Comparison of ENCODE assay signal across 7 mouse cellular contexts in the genomic region with DNA sequence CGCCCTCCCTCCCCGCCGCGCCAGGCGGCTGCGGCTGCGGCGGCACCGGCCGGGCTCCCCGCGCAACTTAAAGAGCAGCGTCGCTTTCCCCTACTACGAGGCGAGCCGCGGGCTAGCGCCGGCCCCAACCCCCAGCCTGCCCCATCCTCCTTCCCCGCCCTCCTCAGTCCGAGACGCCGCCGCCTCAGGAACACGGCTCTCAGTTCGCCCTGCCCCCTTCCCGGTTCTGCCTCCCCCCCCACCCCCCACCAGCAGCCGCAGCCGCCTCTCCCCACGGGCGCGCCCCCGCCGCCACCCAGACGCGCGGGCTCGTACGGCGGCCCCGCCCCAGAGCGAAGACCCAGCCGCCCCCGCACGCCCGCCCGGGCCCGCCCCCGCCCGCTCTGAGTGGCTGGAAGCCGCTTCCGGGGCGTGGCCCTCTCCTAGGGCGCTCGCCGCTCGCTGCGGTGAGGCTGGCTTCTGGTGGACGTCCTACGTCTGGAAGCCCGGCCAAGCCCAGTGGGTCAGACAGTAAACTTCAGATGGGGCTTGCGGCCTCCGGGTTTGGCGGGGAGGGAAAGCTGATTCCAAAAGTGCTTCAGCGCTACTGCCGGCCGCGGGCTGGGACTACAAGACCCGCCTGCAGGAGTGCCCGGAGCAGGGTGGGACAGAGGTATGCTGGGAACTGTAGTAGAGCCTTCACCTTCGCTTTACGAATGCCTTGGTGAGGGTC. TPM values are rescaled to one million over a fixed set of nuclear protein-coding genes. Genes with fewer than 3 reads are reported as not detected.
DNase-seq lines count a peak whose midpoint lies in the region; ATAC-seq lines count a peak whose summit lies in the region.

A gene (minus strand): TSS at position 92 of the 712 bp plus-strand sequence.

- peak; percentile 96 for DNase-seq in adrenal gland, adult 18-20 months (ENCODE audit: low spot score in 2 of 2)
- DNase-seq in embryo, embryonic 11 days: peak; percentile 99
- peak; percentile 93 to 96 for DNase-seq in gastrocnemius, postnatal 36 days
- DNase-seq in left cerebral cortex, postnatal 25 days (ENCODE audit: low spot score in 2 of 2): peak; percentile 96 to 97
- DNase-seq in midbrain, embryonic 10.5 days (ENCODE audit: low spot score): peak; percentile 97
- DNase-seq in right cerebral cortex, postnatal 4 days: peak; percentile 97

- WGBS in intestine, embryonic 15.5 days: 0% methylated on average over 47 of the region's 73 CpGs
- under 1% methylated on average over 59 of the region's 73 CpGs for WGBS in midbrain, embryonic 10.5 days

- peak within 1 kb of the TSS; percentile 95 for H3K9ac ChIP-seq in intestine, embryonic 15.5 days

- peak within 1 kb of the TSS; percentile 98 for H3K27ac ChIP-seq in intestine, embryonic 15.5 days
- H3K27ac ChIP-seq in midbrain, embryonic 10.5 days (replicated peaks): peak within 1 kb of the TSS; percentile 99

- H3K4me2 ChIP-seq in intestine, embryonic 15.5 days (replicated peaks): peak within 1 kb of the TSS; percentile 63

- no peaks in the 10 kb centered on the region for H3K9me3 ChIP-seq in intestine, embryonic 15.5 days
- no peaks in the 10 kb centered on the region for H3K9me3 ChIP-seq in midbrain, embryonic 10.5 days (replicated peaks)

- intact Hi-C loops in gastrocnemius, postnatal 36 days (cut with DNase I): no loop called here
- intact Hi-C loops in left cerebral cortex, postnatal 25 days (cut with DNase I): loop anchor here (2.0 to 10.0 kb wide), 8 partner anchors 21 to 589 kb away; a partner anchor contains a TSS

- H3K36me3 ChIP-seq in intestine, embryonic 15.5 days: no peaks in the 10 kb centered on the region
- H3K36me3 ChIP-seq in midbrain, embryonic 10.5 days: no peaks in the 10 kb centered on the region

- ATAC-seq in intestine, embryonic 15.5 days: peak; percentile 95

- peaks cover 3% of the 10 kb centered on the region; the same call in 1 of the 2 replicates for H3K4me1 ChIP-seq in intestine, embryonic 15.5 days (replicated peaks)
- peaks cover 23% of the 10 kb centered on the region for H3K4me1 ChIP-seq in midbrain, embryonic 10.5 days

- no peaks in the 10 kb centered on the region for H3K27me3 ChIP-seq in intestine, embryonic 15.5 days (replicated peaks)
- no peaks in the 10 kb centered on the region for H3K27me3 ChIP-seq in midbrain, embryonic 10.5 days (ENCODE audit: low read depth, poor library complexity, severe bottlenecking)

- H3K4me3 ChIP-seq in intestine, embryonic 15.5 days (replicated peaks): peak within 1 kb of the TSS; percentile 91
- H3K4me3 ChIP-seq in midbrain, embryonic 10.5 days: peak within 1 kb of the TSS; percentile 96

RNA-seq across cellular contexts. Expression of the gene that starts here (rescaled TPM):
- 10 to 100 TPM; 54.9 to 55.1 TPM for total RNA-seq in adrenal gland, adult 18-20 months (2021)
- 10 to 100 TPM; 11.2 to 11.6 TPM for total RNA-seq in gastrocnemius, postnatal 36 days (2021)
- polyA plus RNA-seq in intestine, embryonic 15.5 days (2015; fragmentation: Nextera tagmentation; extraction: Ambion mirVana): 16.9 and 17.3 TPM in 2 replicates
- total RNA-seq in left cerebral cortex, postnatal 25 days (2021): 10 to 100 TPM; 38.1 to 38.8 TPM
- polyA plus RNA-seq in midbrain, embryonic 10.5 days (2016; fragmentation: Nextera tagmentation; extraction: Ambion mirVana): 22.6 and 25.1 TPM in 2 replicates

Comparison
In these comparisons a context has a peak if more than half of its experiments do, and no peak if none do; other contexts are left out.
1. Peak in every context shown above with its lines: DNase-seq, ATAC-seq, H3K4me3 ChIP-seq and H3K27ac ChIP-seq.